Comparison of ENCODE assay signal across 13 mouse cellular contexts in genomic region chr9:91126630-91127245, GRCm38 (mm10).
DNase-seq lines count a peak whose midpoint lies in the region; ATAC-seq and TF ChIP-seq lines count a peak whose summit lies in the region.
"Had no signal": no experiment of that assay in that cellular context is flagged by ENCODE, and none has a peak within 500 bp of the region (broad histone marks: within the 10 kb centered on the region; RNA-seq: fewer than 3 reads in every experiment).

No protein-coding gene starts in this region.

- DNase-seq in layer of hippocampus, postnatal 10 days (ENCODE audit: low spot score in 2 of 2) = peak; percentile 6 to 19
- DNase-seq in layer of hippocampus, adult 18-20 months (ENCODE audit: low spot score in 2 of 2) = no peak
- DNase-seq in cerebellum, adult 2 months = peak; percentile 84 to 93
- DNase-seq in cerebellum, postnatal 4 days (ENCODE audit: low spot score in 2 of 2) = peak; percentile 24 to 61
- no peak for DNase-seq in gastrocnemius, postnatal 36 days
- DNase-seq in layer of hippocampus, postnatal 36 days = no peak
- DNase-seq: adrenal gland, postnatal 36 days; kidney, adult 9 months; thymus, postnatal 36 days had no signal

- H3K4me1 ChIP-seq in cerebellum, adult 2 months (ENCODE audit: control insufficient read depth, insufficient read depth, low read length) = peaks cover 7% of the 10 kb centered on the region; the same call in 1 of the 2 replicates
- H3K4me1 ChIP-seq: limb, embryonic 13.5 days had no signal

- H3K27ac ChIP-seq in cerebellum, adult 2 months (ENCODE audit: insufficient read depth, low read length) = peak overlapping the region; percentile 87
- H3K27ac ChIP-seq: limb, embryonic 13.5 days; liver, embryonic 14.5 days had no signal

- TF ChIP-seq CTCF in cerebellum, adult 2 months (IDR thresholded peaks at IDR 0.05; ENCODE audit: borderline replicate concordance, insufficient read depth, low read depth, low read length) = no peak

- WGBS in cerebellum, adult 2 months = 18% methylated on average over 8 of the region's 8 CpGs

- ATAC-seq in cerebellum, adult (ENCODE audit: insufficient number of reproducible peaks, low FRiP score, low TSS enrichment) = peak; percentile 87

- no peaks in the 10 kb centered on the region for H3K27me3 ChIP-seq in cerebellum, adult 2 months (ENCODE audit: control insufficient read depth, insufficient read depth, low read length)
- H3K27me3 ChIP-seq: limb, embryonic 13.5 days had no signal

- peak; percentile 44; the same call in 1 of the 2 replicates for TF ChIP-seq POLR2A in cerebellum, adult 2 months (IDR thresholded peaks at IDR 0.05; ENCODE audit: borderline replicate concordance, insufficient read depth, low read length)

- H3K4me3 ChIP-seq in cerebellum, adult 2 months (replicated peaks; ENCODE audit: insufficient read depth, low read depth, low read length) = no peak overlapping the region
- H3K4me3 ChIP-seq: erythroblast, embryonic 14.5 days; limb, embryonic 13.5 days had no signal

- intact Hi-C loops in gastrocnemius, postnatal 36 days (cut with DNase I) = no loop called here

Comparison
In these comparisons a context has a peak if more than half of its experiments do, and no peak if none do; other contexts are left out.
1. DNase-seq: peak in layer of hippocampus, postnatal 10 days (2 of 2), cerebellum, adult 2 months (2 of 2) and cerebellum, postnatal 4 days (2 of 2); none in layer of hippocampus, adult 18-20 months (0 of 2), gastrocnemius, postnatal 36 days (0 of 2) and layer of hippocampus, postnatal 36 days (0 of 2).